Mouse (Mus musculus): ENCODE measurements around the gene Gm13272.
"Not testable (repeated sequence)": the region's sequence is repeated elsewhere in the genome, so short reads cannot be mapped to it uniquely, and the experiment has no call there.

Gene Gm13272

GRCm38 (mm10) chr4:88785409-88785808 is 5.8 kb downstream of the Gm13272 start, which contains the start of gene Gm13276:
TSS of gene Gm13276 (plus strand) at chr4:88785709.
- in situ Hi-C loops (cut with MboI, MseI), result not testable (repeated sequence)

GRCm38 (mm10) chr4:88788402-88788801 is 8.8 kb downstream of the Gm13272 start, which contains the start of gene Gm13277:
TSS of gene Gm13277 (plus strand) at chr4:88788632.
- in situ Hi-C loops (cut with MboI, MseI), result not testable (repeated sequence)

- in situ Hi-C loops (cut with MboI, MseI), result not testable (repeated sequence)
These were observed 11.6 kb downstream of the Gm13272 start, which contains the start of gene Gm13278 for GRCm38 (mm10) chr4:88791250-88791649. TSS of gene Gm13278 (plus strand) at chr4:88791550.

- in situ Hi-C loops (cut with MboI, MseI), result not testable (repeated sequence)
These were observed 14.5 kb downstream of the Gm13272 start, which contains the start of gene Gm13275 for GRCm38 (mm10) chr4:88793936-88794675. TSS of gene Gm13275 (plus strand) at chr4:88794487.

- in situ Hi-C loops (cut with MboI, MseI), result not testable (repeated sequence)
These were observed 17.4 kb downstream of the Gm13272 start, which contains the start of gene Gm13279 for GRCm38 (mm10) chr4:88797097-88797496. TSS of gene Gm13279 (plus strand) at chr4:88797397.

- in situ Hi-C loops (cut with MboI, MseI), result not testable (repeated sequence)
These were observed 19.7 kb downstream of the Gm13272 start, which contains the start of gene Gm13285 for GRCm38 (mm10) chr4:88799365-88799764. TSS of gene Gm13285 (plus strand) at chr4:88799665.

GRCm38 (mm10) chr4:88802954-88803353 is 23.3 kb downstream of the Gm13272 start, which contains the start of gene Gm13287:
TSS of gene Gm13287 (plus strand) at chr4:88803254.
- in situ Hi-C loops (cut with MboI, MseI), result not testable (repeated sequence)

GRCm38 (mm10) chr4:88805231-88805630 is 25.6 kb downstream of the Gm13272 start, which contains the start of gene Gm13288:
TSS of gene Gm13288 (plus strand) at chr4:88805531.
- in situ Hi-C loops (cut with MboI, MseI), result not testable (repeated sequence)

GRCm38 (mm10) chr4:88805761-88806160 is 26.1 kb downstream of the Gm13272 start:
- in situ Hi-C loops (cut with MboI, MseI), result not testable (repeated sequence)

- in situ Hi-C loops (cut with MboI, MseI), result no loop called here
These were observed 36.3 kb downstream of the Gm13272 start, which contains the start of gene Ifna7 for GRCm38 (mm10) chr4:88815928-88816327. TSS of gene Ifna7 (plus strand) at chr4:88816228.

- in situ Hi-C loops (cut with MboI, MseI), result no loop called here
These were observed 40.0 kb downstream of the Gm13272 start, which contains the start of gene Ifna11 for GRCm38 (mm10) chr4:88819659-88820058. TSS of gene Ifna11 (plus strand) at chr4:88819959.

- in situ Hi-C loops (cut with MboI, MseI), result no loop called here
These were observed 43.3 kb downstream of the Gm13272 start for GRCm38 (mm10) chr4:88822995-88823394.

GRCm38 (mm10) chr4:88827116-88827515 is 47.5 kb downstream of the Gm13272 start, which contains the start of gene Ifna6:
TSS of gene Ifna6 (plus strand) at chr4:88827416.
- in situ Hi-C loops (cut with MboI, MseI), result not testable (repeated sequence)

All from regulatory T cell (primary cell).